Mouse (Mus musculus) ES-Bruce4 (cell line): ENCODE measurements around the gene Fus.

Experiments
- CTCF ChIP-seq: IDR thresholded peaks from one replicate; pipeline ENCODE4 v1.8.1; 2011; ENCODE audit warnings: low read depth, low read length
- EP300 ChIP-seq: IDR thresholded peaks from 2 replicates; pipeline ENCODE4 v1.6.1; 2011; ENCODE audit warnings: low read depth, low read length; ENCODE audit not compliant: insufficient read depth
- POLR2A ChIP-seq: IDR thresholded peaks from one replicate; pipeline ENCODE4 v1.8.1; 2011; ENCODE audit warnings: low read length; ENCODE audit not compliant: insufficient read depth

GRCm38 (mm10) chr7:128032290-128032988 is 65.2 kb downstream of the Fus start:
- TF ChIP-seq CTCF (no peak), EP300 (no peak), POLR2A (no peak)
